Mouse (Mus musculus): ENCODE results near the gene Glmp. TPM values are rescaled to one million over a fixed set of nuclear protein-coding genes. Genes with fewer than 3 reads are reported as not detected.
"Not testable (repeated sequence)": the region's sequence is repeated elsewhere in the genome, so short reads cannot be mapped to it uniquely, and the experiment has no call there.

Gene Glmp
- polyA plus RNA-seq, 1 experiment from 2014 or later = 231 TPM

DNA sequence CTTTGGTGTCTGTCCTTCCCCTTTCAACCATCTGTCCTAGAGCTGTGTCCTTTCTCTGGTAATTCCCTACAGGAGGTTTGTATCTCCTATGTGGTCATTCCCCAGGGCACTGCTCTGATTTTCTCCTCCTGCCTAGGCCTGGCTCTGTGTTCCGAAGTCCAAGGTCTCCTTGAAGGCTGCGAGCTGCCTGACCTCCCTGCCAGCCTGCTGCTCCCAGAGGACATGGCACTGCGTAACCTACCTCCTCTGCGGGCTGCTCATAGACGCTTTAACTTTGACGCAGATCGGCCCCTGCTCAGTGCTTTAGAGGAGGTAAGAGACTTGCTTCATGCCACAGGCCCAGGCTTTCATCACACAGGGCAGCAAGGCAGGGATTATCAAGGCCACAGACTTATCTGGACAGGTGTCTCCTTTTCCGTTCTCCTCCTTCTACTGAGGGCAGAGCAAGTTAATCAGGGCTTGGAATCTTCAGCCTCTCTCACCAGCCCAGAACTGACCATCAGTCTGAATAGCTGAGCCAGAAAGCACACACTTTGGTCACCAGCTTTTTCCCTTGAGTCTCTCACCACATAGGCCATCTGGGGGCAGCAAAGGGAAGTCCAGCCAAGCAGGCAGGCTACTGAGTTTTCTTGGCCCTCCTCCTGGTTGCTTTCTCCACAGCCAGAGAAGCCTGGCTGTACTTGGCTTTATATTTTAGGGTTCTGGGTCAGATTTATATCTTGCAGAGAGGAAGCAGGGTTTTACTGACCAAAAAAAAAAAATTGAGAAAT, 29.8 kb downstream of the Glmp start:
- no peak overlapping the region for H3K27ac ChIP-seq (ENCODE audit: low read length)
- H3K4me2 ChIP-seq (ENCODE audit: low read depth, low read length) = no peak overlapping the region
- no peaks in the 10 kb centered on the region for H3K27me3 ChIP-seq (ENCODE audit: control insufficient read depth, insufficient read depth, low read depth, low read length)
- peaks cover 78% of the 10 kb centered on the region for H3K36me3 ChIP-seq (ENCODE audit: control insufficient read depth, insufficient read depth, low read length)
- H3K9me3 ChIP-seq (ENCODE audit: control insufficient read depth, low read length) = no peaks in the 10 kb centered on the region
- H3K4me3 ChIP-seq (ENCODE audit: low read length) = no peak overlapping the region
- no peak for ATAC-seq (ENCODE audit: low read depth)
- no peaks in the 10 kb centered on the region for H3K4me1 ChIP-seq (replicated peaks; ENCODE audit: control insufficient read depth, insufficient read depth, low read length)
- H3K9ac ChIP-seq (ENCODE audit: low read length) = no peak overlapping the region
- 88% methylated on average over 8 of the region's 8 CpGs for WGBS

DNA sequence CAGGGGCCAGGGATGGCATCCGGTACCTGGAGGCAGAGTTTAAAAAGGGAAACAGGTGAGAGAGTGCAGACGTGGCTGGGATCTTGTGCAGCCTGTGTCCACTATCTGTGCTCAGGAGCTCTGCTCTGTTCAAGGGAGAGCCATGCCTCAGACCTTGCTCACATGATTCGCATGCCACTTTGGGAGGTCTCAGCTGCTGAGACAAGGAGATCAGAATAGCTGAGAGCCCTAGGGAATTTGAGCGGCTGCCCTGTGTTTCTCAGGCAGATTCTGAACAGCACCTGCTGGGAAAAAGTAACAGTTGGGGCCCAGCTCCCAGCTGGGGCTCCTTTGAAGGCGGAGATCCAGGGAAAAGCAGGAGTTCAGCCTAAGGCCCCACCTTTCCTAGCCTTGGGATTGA, 34.8 kb downstream of the Glmp start:
- Histone ChIP-seq H3K9ac (ENCODE audit: low read length) (no peak overlapping the region), H3K27ac (ENCODE audit: low read length) (no peak overlapping the region), H3K4me3 (ENCODE audit: low read length) (no peak overlapping the region), H3K4me1 (replicated peaks; ENCODE audit: control insufficient read depth, insufficient read depth, low read length) (peaks cover 9% of the 10 kb centered on the region), H3K27me3 (ENCODE audit: control insufficient read depth, insufficient read depth, low read depth, low read length) (no peaks in the 10 kb centered on the region), H3K4me2 (ENCODE audit: low read depth, low read length) (no peak overlapping the region), H3K9me3 (ENCODE audit: control insufficient read depth, low read length) (no peaks in the 10 kb centered on the region), H3K36me3 (ENCODE audit: control insufficient read depth, insufficient read depth, low read length) (peaks cover 62% of the 10 kb centered on the region)
- 74% methylated on average over 5 of the region's 5 CpGs for WGBS
- no peak for ATAC-seq (ENCODE audit: low read depth)

DNA sequence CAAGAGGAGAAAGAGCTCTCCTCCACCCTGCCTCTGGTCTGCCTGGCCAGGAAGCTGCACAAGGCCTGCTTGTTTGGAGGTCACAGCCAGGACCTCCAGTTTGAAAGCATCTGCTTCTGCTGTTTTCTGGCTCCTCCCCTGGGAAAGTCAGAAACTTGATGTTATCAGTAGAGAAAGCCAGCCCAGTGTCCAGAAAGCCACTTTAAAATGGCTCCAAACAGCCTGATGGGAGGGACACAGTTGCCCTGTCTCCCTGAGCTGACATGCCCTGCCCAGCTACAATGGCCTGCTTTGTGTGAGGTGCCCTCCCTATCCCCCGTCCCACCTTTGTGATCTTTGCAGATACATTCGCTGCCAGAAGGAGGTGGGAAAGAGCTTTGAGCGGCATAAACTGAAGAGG, 35.2 kb downstream of the Glmp start:
- no peak for ATAC-seq (ENCODE audit: low read depth)
- H3K27ac ChIP-seq (ENCODE audit: low read length) = no peak overlapping the region
- no peak overlapping the region for H3K4me2 ChIP-seq (ENCODE audit: low read depth, low read length)
- no peak overlapping the region for H3K9ac ChIP-seq (ENCODE audit: low read length)
- no peaks in the 10 kb centered on the region; the same call in 1 of the 2 replicates for H3K27me3 ChIP-seq (ENCODE audit: control insufficient read depth, insufficient read depth, low read depth, low read length)
- 60% methylated on average over 3 of the region's 3 CpGs for WGBS
- peaks cover 13% of the 10 kb centered on the region for H3K4me1 ChIP-seq (replicated peaks; ENCODE audit: control insufficient read depth, insufficient read depth, low read length)
- H3K9me3 ChIP-seq (ENCODE audit: control insufficient read depth, low read length) = no peaks in the 10 kb centered on the region
- peaks cover 59% of the 10 kb centered on the region for H3K36me3 ChIP-seq (ENCODE audit: control insufficient read depth, insufficient read depth, low read length)
- no peak overlapping the region for H3K4me3 ChIP-seq (ENCODE audit: low read length)

DNA sequence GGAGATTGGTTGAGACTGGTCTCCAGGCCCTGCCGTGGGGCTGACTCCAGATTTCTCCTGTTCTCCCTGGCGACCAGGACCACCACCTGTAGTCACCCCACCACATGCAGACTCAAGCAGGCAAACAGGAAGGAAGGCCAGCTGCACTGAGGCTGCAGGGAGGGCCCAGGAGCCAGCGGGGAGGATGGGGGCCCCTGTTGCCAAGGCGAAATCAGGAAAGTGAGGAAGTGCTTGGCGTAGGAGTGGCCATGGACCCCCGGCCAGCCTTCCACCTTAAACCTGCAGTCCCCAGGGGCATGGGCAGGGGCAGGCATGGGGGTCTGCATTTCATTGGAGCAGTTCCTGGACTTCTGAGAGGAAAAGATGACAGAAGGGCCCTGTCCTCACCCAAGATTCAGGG, 36.3 kb downstream of the Glmp start:
- no peak overlapping the region for H3K27ac ChIP-seq (ENCODE audit: low read length)
- H3K4me1 ChIP-seq (replicated peaks; ENCODE audit: control insufficient read depth, insufficient read depth, low read length) = peaks cover 13% of the 10 kb centered on the region
- peaks cover 7% of the 10 kb centered on the region for H3K27me3 ChIP-seq (ENCODE audit: control insufficient read depth, insufficient read depth, low read depth, low read length)
- H3K4me2 ChIP-seq (ENCODE audit: low read depth, low read length) = no peak overlapping the region
- H3K36me3 ChIP-seq (ENCODE audit: control insufficient read depth, insufficient read depth, low read length) = peaks cover 47% of the 10 kb centered on the region
- ATAC-seq (ENCODE audit: low read depth) = no peak
- H3K9ac ChIP-seq (ENCODE audit: low read length) = no peak overlapping the region
- H3K9me3 ChIP-seq (ENCODE audit: control insufficient read depth, low read length) = no peaks in the 10 kb centered on the region
- WGBS = 64% methylated on average over 6 of the region's 6 CpGs
- H3K4me3 ChIP-seq (ENCODE audit: low read length) = no peak overlapping the region

DNA sequence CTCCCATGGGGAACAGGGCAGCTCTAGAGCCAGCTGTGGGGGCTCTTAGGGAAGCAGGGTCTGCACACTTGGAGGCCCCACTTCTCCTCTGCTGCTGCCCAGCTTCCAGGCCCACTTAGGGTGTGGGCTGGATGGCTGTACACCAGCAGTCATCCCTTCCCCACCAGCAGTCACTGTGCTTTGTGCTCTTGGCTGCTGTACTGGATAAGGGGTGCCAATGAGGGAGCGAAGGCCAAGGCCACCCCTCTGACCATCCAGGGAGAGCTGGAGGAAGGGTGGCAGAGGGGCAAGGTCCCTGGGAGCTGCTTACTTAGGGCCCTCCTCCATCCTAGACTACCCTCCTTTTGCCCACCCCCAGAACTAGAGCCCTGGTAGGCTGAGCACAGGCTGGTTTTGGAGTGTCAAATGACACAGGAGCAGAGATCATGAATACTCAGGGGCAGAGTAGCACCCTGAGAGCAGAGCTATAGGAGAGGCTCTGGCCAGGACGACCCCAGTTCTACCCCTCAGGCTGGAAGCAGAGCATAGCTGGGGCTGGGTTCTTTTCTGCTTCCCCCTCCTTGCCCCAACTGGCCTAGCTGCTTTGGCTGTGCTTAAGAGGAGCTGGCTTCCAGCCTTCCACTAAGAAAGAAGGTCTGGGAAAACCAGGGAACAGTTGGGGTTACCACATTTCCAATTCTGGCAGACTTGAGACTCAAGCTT, 36.9 kb downstream of the Glmp start:
- H3K27ac ChIP-seq (ENCODE audit: low read length) = no peak overlapping the region
- ATAC-seq (ENCODE audit: low read depth) = no peak
- H3K36me3 ChIP-seq (ENCODE audit: control insufficient read depth, insufficient read depth, low read length) = peaks cover 41% of the 10 kb centered on the region
- no peaks in the 10 kb centered on the region for H3K9me3 ChIP-seq (ENCODE audit: control insufficient read depth, low read length)
- no peak overlapping the region for H3K4me2 ChIP-seq (ENCODE audit: low read depth, low read length)
- peaks cover 8% of the 10 kb centered on the region for H3K27me3 ChIP-seq (ENCODE audit: control insufficient read depth, insufficient read depth, low read depth, low read length)
- H3K4me3 ChIP-seq (ENCODE audit: low read length) = no peak overlapping the region
- H3K4me1 ChIP-seq (replicated peaks; ENCODE audit: control insufficient read depth, insufficient read depth, low read length) = peaks cover 13% of the 10 kb centered on the region
- no peak overlapping the region for H3K9ac ChIP-seq (ENCODE audit: low read length)
- whole genome bisulfite sequencing = 82% methylated on average over 2 of the region's 2 CpGs

DNA sequence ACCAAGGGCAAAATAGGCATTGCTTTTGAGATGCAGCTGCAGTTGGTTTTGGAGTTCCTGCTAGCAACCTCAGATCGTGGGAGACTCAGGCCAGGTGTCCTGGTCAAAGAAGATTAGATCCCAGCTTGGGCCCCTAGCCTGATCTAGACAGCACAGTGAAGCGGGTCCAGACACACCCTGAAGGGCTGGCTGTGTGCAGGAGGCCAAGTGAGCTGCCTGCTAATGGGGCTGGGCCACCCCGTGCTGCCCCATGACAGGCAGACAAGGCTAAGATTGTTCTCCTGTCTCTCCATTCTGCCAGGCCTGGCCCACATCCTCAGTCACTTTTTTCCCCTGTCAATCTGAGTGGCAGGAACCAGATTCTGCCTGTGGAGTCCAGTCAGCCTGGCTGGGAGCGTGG, 38.9 kb downstream of the Glmp start:
- peak; percentile 4; the same call in 1 of the 2 replicates for ATAC-seq (ENCODE audit: low read depth)
- Histone ChIP-seq H3K4me2 (ENCODE audit: low read depth, low read length) (no peak overlapping the region), H3K36me3 (ENCODE audit: control insufficient read depth, insufficient read depth, low read length) (peaks cover 30% of the 10 kb centered on the region), H3K4me1 (replicated peaks; ENCODE audit: control insufficient read depth, insufficient read depth, low read length) (peaks cover 13% of the 10 kb centered on the region), H3K9ac (ENCODE audit: low read length) (no peak overlapping the region; the same call in 1 of the 2 replicates), H3K27ac (ENCODE audit: low read length) (0 out of 2 replicates have a peak overlapping the region, but pooled peaks have one; percentile 37), H3K27me3 (ENCODE audit: control insufficient read depth, insufficient read depth, low read depth, low read length) (peaks cover 8% of the 10 kb centered on the region), H3K4me3 (ENCODE audit: low read length) (no peak overlapping the region), H3K9me3 (ENCODE audit: control insufficient read depth, low read length) (no peaks in the 10 kb centered on the region)
- WGBS = 48% methylated on average over 4 of the region's 4 CpGs

DNA sequence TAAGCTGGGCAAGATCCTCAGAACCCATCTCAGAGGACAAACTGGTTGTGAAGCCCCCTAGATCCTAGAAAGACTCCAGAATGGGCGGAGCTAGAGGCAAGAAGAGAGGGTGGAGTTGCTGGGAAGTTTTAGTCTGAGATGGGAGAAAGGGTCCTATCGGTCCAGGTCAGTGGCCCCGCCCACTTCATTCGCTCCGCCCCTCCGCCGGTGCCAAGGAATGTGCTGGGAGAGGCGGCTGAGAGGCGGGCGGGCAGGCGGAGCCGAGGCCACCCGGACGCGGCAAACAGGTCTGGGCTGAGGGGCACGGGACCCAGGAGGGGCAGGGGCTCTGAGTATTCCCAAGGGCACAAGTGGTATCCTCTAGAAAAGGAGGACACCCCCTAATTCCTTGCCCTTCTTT, 39.5 kb downstream of the Glmp start, which contains the start of gene Paqr6:
Gene Paqr6 (plus strand): TSS at position 248 of the 400 bp plus-strand sequence.
- H3K9ac ChIP-seq (ENCODE audit: low read length) = peak within 1 kb of the TSS; percentile 34
- under 1% methylated on average over 13 of the region's 16 CpGs for WGBS
- peak within 1 kb of the TSS; percentile 42 for H3K4me3 ChIP-seq (ENCODE audit: low read length)
- H3K27me3 ChIP-seq (ENCODE audit: control insufficient read depth, insufficient read depth, low read depth, low read length) = peaks cover 8% of the 10 kb centered on the region
- H3K4me1 ChIP-seq (replicated peaks; ENCODE audit: control insufficient read depth, insufficient read depth, low read length) = peaks cover 13% of the 10 kb centered on the region
- no peaks in the 10 kb centered on the region for H3K9me3 ChIP-seq (ENCODE audit: control insufficient read depth, low read length)
- peaks cover 25% of the 10 kb centered on the region for H3K36me3 ChIP-seq (ENCODE audit: control insufficient read depth, insufficient read depth, low read length)
- peak; percentile 79 for ATAC-seq (ENCODE audit: low read depth)
- H3K27ac ChIP-seq (ENCODE audit: low read length) = 0 out of 2 replicates have a peak within 1 kb of the TSS, but pooled peaks have one; percentile 37
- peak within 1 kb of the TSS; percentile 58 for H3K4me2 ChIP-seq (ENCODE audit: low read depth, low read length)

DNA sequence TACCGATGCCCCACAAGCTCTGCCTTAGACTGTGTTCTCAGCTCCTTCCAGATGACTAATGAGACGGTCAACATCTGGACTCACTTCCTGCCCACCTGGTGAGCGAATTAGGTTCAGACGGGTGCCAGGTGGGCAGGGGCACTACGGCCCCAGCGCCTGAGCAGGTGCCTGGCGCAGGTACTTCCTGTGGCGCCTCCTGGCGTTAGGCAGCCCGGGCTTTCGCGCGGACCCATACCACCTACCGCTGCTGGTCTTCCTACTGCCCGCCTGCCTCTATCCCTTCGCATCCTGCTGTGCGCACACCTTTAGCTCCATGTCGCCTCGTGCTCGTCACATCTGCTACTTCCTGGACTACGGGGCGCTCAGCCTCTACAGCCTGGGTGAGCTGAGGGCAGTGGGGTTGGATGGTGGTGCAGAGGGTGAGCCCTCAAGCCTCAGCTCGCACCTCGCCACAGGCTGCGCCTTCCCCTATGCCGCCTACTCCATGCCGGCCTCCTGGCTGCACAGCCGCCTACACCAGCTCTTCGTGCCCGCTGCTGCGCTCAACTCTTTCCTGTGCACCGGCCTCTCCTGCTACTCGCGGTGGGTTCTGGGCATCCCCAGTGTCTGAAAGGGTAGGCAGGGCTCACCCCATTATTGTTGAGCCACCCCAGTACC, 41.0 kb downstream of the Glmp start:
- Histone ChIP-seq H3K27me3 (ENCODE audit: control insufficient read depth, insufficient read depth, low read depth, low read length) (peaks cover 8% of the 10 kb centered on the region), H3K4me3 (ENCODE audit: low read length) (no peak overlapping the region), H3K9me3 (ENCODE audit: control insufficient read depth, low read length) (no peaks in the 10 kb centered on the region), H3K36me3 (ENCODE audit: control insufficient read depth, insufficient read depth, low read length) (peaks cover 14% of the 10 kb centered on the region), H3K4me2 (ENCODE audit: low read depth, low read length) (no peak overlapping the region), H3K27ac (ENCODE audit: low read length) (no peak overlapping the region), H3K9ac (ENCODE audit: low read length) (no peak overlapping the region), H3K4me1 (replicated peaks; ENCODE audit: control insufficient read depth, insufficient read depth, low read length) (peaks cover 13% of the 10 kb centered on the region)
- ATAC-seq (ENCODE audit: low read depth) = no peak
- WGBS = 40% methylated on average over 34 of the region's 34 CpGs

DNA sequence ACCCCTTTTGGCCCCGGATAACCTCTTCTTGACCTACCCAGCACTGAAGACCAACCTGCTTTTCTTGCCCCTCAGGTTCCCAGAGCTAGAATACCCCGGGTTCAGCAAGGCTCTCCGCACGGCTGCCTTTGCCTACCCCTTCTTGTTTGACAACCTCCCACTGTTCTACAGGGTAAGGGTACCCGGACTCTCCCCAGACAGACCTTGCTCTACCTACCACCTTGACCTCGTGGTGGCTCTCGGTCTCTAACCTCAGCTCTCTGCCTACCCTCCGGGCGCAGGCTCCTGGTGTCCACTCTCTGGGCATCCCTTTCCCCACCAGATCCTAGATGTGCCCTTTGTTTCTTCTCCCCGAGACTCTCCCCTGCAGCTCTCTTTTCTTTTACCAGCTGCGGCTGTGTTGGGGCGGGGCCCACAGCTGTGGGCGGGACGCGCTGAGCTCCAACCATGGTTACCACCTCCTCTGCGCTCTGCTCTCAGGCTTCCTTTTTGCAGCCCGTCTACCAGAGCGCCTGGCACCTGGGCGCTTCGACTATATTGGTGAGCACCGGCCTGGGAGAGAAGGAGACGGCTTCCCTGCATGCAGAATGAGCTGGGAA, 42.1 kb downstream of the Glmp start:
- H3K9me3 ChIP-seq (ENCODE audit: control insufficient read depth, low read length); H3K27me3 ChIP-seq (ENCODE audit: control insufficient read depth, insufficient read depth, low read depth, low read length); H3K36me3 ChIP-seq (ENCODE audit: control insufficient read depth, insufficient read depth, low read length); H3K4me3 ChIP-seq (ENCODE audit: low read length); H3K9ac ChIP-seq (ENCODE audit: low read length); H3K27ac ChIP-seq (ENCODE audit: low read length): not testable (repeated sequence)
- peak; percentile 71 for ATAC-seq (ENCODE audit: low read depth)
- H3K4me1 ChIP-seq (replicated peaks; ENCODE audit: control insufficient read depth, insufficient read depth, low read length) = peaks cover 13% of the 10 kb centered on the region
- WGBS = 4% methylated on average over 16 of the region's 22 CpGs
- peak overlapping the region; percentile 38 for H3K4me2 ChIP-seq (ENCODE audit: low read depth, low read length)
